20 mouse cellular contexts compared by ENCODE assay signal in the genomic region with DNA sequence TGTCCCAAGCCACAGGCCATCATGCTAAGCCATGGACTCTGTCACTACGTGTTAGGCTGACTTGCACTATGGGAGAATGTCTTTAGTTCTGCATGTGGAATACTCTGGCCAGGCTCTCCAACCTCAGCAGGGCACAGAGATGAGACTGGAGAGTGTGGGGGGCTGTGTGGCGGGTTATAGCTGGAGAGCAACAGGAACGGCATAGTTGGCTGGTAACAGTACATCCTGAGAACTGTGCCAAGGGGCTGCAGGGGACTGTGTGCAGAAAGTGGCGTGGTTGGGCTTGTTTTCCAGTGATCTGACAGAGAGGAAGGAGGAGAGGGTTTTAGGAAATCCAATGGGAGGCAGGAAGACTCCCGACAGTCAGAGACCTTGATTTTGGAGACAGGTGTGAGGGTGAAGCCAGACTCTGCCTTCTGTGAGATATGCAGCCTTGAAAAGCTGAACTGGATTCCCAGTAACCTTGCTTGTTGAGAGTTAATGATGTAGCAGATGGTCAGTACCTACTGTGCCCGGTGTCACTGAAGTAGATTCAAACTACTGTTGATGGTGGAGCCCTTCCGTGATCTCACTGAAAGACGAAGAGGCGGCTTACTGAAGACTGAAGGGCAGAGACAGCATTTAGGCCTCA.
"Had no signal": no experiment of that assay in that cellular context is flagged by ENCODE, and none has a peak within 500 bp of the region (broad histone marks: within the 10 kb centered on the region; RNA-seq: fewer than 3 reads in every experiment).

No protein-coding gene starts in this region.

- H3K4me1 ChIP-seq: limb, embryonic 10.5 days; liver, embryonic 12.5 days; liver, embryonic 15.5 days; megakaryocyte, embryonic 14.5 days; midbrain, embryonic 10.5 days had no signal

- DNase-seq: kidney, postnatal 10 days; kidney, postnatal 36 days; layer of hippocampus, postnatal 36 days; liver; lung, adult 18-20 months; lung, postnatal 10 days; lung, postnatal 36 days; thymus, adult 18-20 months; thymus, postnatal 36 days had no signal

- H3K4me3 ChIP-seq: kidney, embryonic 15.5 days; left cerebral cortex, adult 2 months; limb, embryonic 10.5 days; limb, embryonic 13.5 days; liver, embryonic 12.5 days; liver, embryonic 15.5 days; lung, embryonic 15.5 days; megakaryocyte, embryonic 14.5 days; midbrain, embryonic 10.5 days; midbrain, embryonic 13.5 days; myocyte had no signal

- H3K27me3 ChIP-seq: kidney, embryonic 15.5 days; limb, embryonic 13.5 days; liver, embryonic 12.5 days; liver, embryonic 15.5 days; lung, embryonic 15.5 days; megakaryocyte, embryonic 14.5 days; midbrain, embryonic 13.5 days had no signal

- H3K27ac ChIP-seq: kidney, embryonic 15.5 days; limb, embryonic 10.5 days; limb, embryonic 13.5 days; liver, embryonic 12.5 days; liver, embryonic 15.5 days; lung, embryonic 15.5 days; midbrain, embryonic 10.5 days; midbrain, embryonic 13.5 days had no signal
